Mouse (Mus musculus) splenic B cell, adult 2 months (primary cell): Measurements from ENCODE around the gene Vmn2r114.
"Not testable (repeated sequence)": the region's sequence is repeated elsewhere in the genome, so short reads cannot be mapped to it uniquely, and the experiment has no call there.

Experiments used
- DNase-seq: peaks from one replicate; pipeline ENCODE4 v3.0.0-alpha.2; 2011; ENCODE audit warnings: low read depth, low spot score
- H3K27me3 ChIP-seq: 2 replicates; pipeline ENCODE4 v1.6.1; 2012; ENCODE audit warnings: mild to moderate bottlenecking, low read length, moderate library complexity, mixed read lengths; ENCODE audit not compliant: control insufficient read depth, poor library complexity, insufficient read depth, severe bottlenecking
- H3K36me3 ChIP-seq: 2 replicates; pipeline ENCODE4 v1.6.1; 2012; ENCODE audit warnings: mild to moderate bottlenecking, low read length, moderate library complexity, mixed read lengths; ENCODE audit not compliant: control insufficient read depth, poor library complexity, insufficient read depth, severe bottlenecking

Gene Vmn2r114

DNA sequence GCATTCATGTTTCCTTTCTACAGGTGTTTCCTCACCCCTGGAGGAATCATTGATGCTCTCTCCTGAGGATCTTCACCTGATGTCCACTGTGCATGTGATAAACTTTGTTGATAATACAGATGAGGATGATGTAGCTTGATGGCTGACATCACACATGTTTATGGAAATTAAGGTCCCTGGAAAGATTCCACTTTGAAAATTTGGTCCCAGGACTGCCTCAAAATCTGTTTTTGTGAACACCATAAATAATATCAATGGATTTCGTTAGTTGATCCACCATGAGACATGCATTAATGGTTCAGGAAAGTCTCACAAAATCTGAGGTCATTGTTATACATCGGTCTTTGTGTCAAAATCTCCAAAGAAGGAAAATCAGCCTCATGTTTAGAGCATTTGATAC lies at the start of gene Vmn2r114:
Vmn2r114 (minus strand) TSS at position 101 of the 400 bp plus-strand sequence.
- H3K27me3 ChIP-seq, DNase-seq, H3K36me3 ChIP-seq: not testable (repeated sequence)

DNA sequence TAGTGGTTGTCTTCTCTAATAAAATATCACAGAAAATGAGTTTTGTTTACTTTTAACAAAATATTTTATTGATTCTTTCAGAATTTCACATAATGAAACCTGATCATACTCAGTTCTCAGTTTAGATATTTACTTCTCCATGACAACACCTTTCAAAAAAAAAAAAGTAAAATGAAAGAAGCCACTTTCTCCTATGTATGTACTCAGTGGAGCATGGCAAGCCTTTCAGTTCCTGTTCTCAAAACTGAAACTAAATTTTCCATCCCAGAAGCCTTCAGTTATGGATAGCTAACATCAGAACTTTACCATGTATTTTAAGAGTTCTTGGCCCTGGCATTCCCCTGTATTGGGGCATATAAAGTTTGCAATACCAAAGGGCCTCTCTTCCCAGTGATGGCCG lies 39.3 kb upstream of the Vmn2r114 start:
- H3K27me3 ChIP-seq: no peaks in the 10 kb centered on the region

DNA sequence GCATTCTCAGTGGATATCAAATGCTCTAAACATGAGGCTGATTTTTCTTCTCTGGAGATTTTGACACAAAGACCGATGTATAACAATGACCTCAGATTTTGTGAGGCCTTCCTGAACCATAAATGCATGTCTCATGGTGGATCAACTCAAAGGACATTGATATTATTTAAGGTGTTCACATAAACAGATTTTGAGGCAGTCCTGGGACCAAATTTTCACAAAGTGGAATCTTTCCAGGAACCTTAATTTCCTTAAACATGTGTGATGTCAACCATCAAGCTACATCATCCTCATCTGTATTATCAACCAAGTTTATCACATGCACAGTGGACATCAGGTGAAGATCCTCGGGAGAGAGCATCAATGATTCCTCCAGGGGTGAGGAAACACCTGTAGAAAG lies 31.1 kb upstream of the Vmn2r114 start, which contains the start of gene Vmn2r115:
Vmn2r115 (plus strand) TSS at position 301 of the 400 bp plus-strand sequence.
- H3K36me3 ChIP-seq, DNase-seq, H3K27me3 ChIP-seq: not testable (repeated sequence)

More for the DNA sequence above, 39.3 kb upstream of the Vmn2r114 start:
- no peak for DNase-seq
- H3K36me3 ChIP-seq: no peaks in the 10 kb centered on the region

DNA sequence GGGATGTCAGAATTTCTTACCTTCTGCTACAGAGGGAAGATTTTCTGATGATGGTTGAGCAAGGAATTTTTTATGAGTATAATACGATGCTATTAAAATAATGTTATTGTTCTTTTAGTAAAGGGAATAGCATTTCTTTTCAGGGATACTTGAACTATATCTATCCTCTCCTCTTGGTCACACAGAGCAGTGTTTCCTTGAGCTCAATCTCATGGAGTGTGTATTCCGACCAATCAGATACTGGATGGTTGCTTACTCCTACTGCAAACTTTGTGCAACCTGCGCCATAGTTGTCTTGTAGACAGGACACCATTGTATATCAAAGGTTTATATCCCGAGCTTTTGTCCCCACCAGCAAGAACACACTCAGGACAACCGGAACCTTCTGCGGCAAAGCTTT lies 18.3 kb upstream of the Vmn2r114 start:
- DNase-seq: peak; percentile 0
- no peaks in the 10 kb centered on the region for H3K36me3 ChIP-seq

More for the DNA sequence above, 18.3 kb upstream of the Vmn2r114 start:
- H3K27me3 ChIP-seq: no peaks in the 10 kb centered on the region
